Mouse (Mus musculus): ENCODE data around the gene Ckm. TPM values are rescaled to one million over a fixed set of nuclear protein-coding genes. Genes with fewer than 3 reads are reported as not detected.

Ckm gene
- total and polyA plus RNA-seq, 2 experiments, result 0.18 to 11.0 TPM

DNA sequence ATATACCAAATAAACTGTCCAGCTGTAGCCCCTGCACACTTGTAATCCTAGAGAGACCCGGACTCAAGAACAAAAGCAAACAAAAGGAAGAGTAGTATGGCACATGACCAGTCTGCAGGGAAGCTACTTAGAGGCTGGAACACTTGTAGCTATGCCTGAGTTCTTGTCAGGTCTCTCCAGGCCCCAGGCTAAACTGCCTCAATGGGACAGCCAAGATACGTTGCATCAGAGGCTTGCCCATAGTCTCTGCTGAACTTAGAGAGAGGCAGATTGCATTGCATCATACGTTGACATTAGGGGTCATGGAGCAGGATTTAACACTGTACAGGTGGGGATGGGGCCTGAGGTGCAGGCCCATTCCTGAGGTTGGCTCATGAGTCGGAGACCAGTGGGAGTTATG is 28.6 kb upstream of the Ckm start:
- 59% methylated on average over 4 of the region's 4 CpGs for WGBS
- H3K79me2 ChIP-seq (ENCODE audit: control insufficient read depth, insufficient read depth, low read length), result no peaks in the 10 kb centered on the region

DNA sequence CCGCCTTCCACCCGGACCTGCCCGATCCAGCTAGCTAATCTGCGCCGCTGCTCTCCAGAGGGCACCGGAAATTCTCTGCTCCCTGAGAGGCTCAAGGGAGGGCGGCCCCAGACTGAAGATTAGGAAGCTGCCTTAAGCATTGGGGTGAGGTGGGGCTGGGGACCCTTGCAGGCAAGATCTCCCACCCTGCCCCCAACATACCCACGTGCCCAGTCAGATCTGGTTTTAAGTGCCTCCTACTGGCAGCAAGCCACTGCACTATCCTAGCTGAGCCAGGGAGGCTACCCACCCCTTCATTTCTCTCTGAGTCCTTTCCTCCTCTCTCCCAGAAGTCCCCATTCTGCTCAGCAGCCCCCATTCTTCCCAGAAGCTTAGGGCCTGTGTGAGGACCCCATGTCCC is 26.5 kb upstream of the Ckm start:
- H3K79me2 ChIP-seq (ENCODE audit: control insufficient read depth, insufficient read depth, low read length), result peaks cover 4% of the 10 kb centered on the region; the same call in 1 of the 2 replicates
- H3K9ac ChIP-seq (ENCODE audit: low read depth, low read length), result no peak overlapping the region
- H3K4me1 ChIP-seq (ENCODE audit: control insufficient read depth, insufficient read depth, low read length), result 0 out of 2 replicates have a peak, but pooled peaks cover 2% of the 10 kb centered on the region
- H3K4me3 ChIP-seq (ENCODE audit: insufficient read depth, low read depth, low read length), result no peak overlapping the region
- DNase-seq (ENCODE audit: extremely low read depth, low read depth, low spot score), result no peak
- WGBS, result 93% methylated on average over 8 of the region's 8 CpGs
- no peak overlapping the region for H3K27ac ChIP-seq (replicated peaks; ENCODE audit: insufficient read depth, low read depth, low read length)
- H3K27me3 ChIP-seq (ENCODE audit: control insufficient read depth, insufficient read depth, low read length), result no peaks in the 10 kb centered on the region
- TF ChIP-seq CTCF (IDR thresholded peaks at IDR 0.05; ENCODE audit: low read depth, low read length), result no peak
- no peak for TF ChIP-seq POLR2A (IDR thresholded peaks at IDR 0.05; ENCODE audit: extremely low read depth, insufficient read depth, low read length)
- no peaks in the 10 kb centered on the region for H3K36me3 ChIP-seq (ENCODE audit: control insufficient read depth, insufficient read depth, low read length)

More for the DNA sequence above, 28.6 kb upstream of the Ckm start:
- no peaks in the 10 kb centered on the region for H3K4me1 ChIP-seq (ENCODE audit: control insufficient read depth, insufficient read depth, low read length)
- H3K9ac ChIP-seq (ENCODE audit: low read depth, low read length), result no peak overlapping the region
- TF ChIP-seq POLR2A (IDR thresholded peaks at IDR 0.05; ENCODE audit: extremely low read depth, insufficient read depth, low read length) (no peak), CTCF (IDR thresholded peaks at IDR 0.05; ENCODE audit: low read depth, low read length) (no peak)
- H3K4me3 ChIP-seq (ENCODE audit: insufficient read depth, low read depth, low read length), result no peak overlapping the region
- H3K27ac ChIP-seq (replicated peaks; ENCODE audit: insufficient read depth, low read depth, low read length), result no peak overlapping the region
- H3K36me3 ChIP-seq (ENCODE audit: control insufficient read depth, insufficient read depth, low read length), result no peaks in the 10 kb centered on the region
- peak; percentile 5 for DNase-seq (ENCODE audit: extremely low read depth, low read depth, low spot score)
- no peaks in the 10 kb centered on the region for H3K27me3 ChIP-seq (ENCODE audit: control insufficient read depth, insufficient read depth, low read length)

DNA sequence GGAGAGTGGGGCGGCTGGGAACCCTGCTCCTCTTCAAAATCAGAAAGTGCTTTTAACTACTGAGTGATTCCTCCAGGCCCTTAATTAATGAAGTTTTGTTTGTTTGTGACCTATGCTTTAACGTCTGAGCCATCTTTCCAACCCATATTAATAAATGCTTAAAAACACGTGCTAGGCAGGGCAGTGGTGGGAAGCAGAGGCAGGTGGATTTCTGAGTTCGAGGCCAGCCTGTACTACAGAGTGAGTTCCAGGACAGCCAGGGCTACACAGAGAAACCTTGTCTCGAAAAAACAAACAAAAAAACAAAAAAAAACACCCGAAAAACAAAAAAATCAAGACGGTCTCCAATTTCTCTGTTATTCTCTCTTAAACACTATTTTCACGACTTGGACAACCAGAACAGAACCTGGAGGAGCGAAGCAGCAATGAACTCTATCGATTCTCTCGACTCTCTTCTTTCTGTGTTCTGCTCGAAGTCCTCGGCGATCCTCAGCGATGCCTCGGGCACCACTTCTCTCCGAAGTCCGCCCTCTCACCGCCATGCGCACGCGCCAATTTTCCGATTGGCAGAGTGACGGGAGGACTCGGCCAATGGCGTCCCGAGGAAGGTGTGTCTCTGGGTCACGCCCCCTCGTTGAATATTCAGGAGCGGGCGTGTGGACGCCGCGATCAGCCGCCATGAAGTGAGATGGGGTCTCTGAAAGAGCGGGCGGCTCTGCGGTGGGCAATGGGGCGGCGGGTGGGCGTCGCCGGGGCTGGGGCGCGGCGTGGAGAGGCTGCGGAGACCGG is 23.0 kb upstream of the Ckm start, which contains the start of gene Ercc2:
Gene Ercc2, plus strand, starts transcription at position 634 of the 789 bp plus-strand sequence.
- no peak within 1 kb of the TSS; the same call in 1 of the 2 replicates for H3K27ac ChIP-seq (replicated peaks; ENCODE audit: insufficient read depth, low read depth, low read length)
- H3K27me3 ChIP-seq (ENCODE audit: control insufficient read depth, insufficient read depth, low read length), result no peaks in the 10 kb centered on the region
- H3K9ac ChIP-seq (ENCODE audit: low read depth, low read length), result peak within 1 kb of the TSS; percentile 90
- 6% methylated on average over 47 of the region's 48 CpGs for WGBS
- peak within 1 kb of the TSS; percentile 96 for H3K4me3 ChIP-seq (ENCODE audit: insufficient read depth, low read depth, low read length)
- DNase-seq (ENCODE audit: extremely low read depth, low read depth, low spot score), result peak; percentile 94
- 0 out of 2 replicates have a peak, but pooled peaks cover 2% of the 10 kb centered on the region for H3K4me1 ChIP-seq (ENCODE audit: control insufficient read depth, insufficient read depth, low read length)
- peaks cover 6% of the 10 kb centered on the region; the same call in 1 of the 2 replicates for H3K79me2 ChIP-seq (ENCODE audit: control insufficient read depth, insufficient read depth, low read length)
- TF ChIP-seq CTCF (IDR thresholded peaks at IDR 0.05; ENCODE audit: low read depth, low read length), result no peak; the same call in 1 of the 2 replicates
- no peak for TF ChIP-seq POLR2A (IDR thresholded peaks at IDR 0.05; ENCODE audit: extremely low read depth, insufficient read depth, low read length)
- H3K36me3 ChIP-seq (ENCODE audit: control insufficient read depth, insufficient read depth, low read length), result no peaks in the 10 kb centered on the region

DNA sequence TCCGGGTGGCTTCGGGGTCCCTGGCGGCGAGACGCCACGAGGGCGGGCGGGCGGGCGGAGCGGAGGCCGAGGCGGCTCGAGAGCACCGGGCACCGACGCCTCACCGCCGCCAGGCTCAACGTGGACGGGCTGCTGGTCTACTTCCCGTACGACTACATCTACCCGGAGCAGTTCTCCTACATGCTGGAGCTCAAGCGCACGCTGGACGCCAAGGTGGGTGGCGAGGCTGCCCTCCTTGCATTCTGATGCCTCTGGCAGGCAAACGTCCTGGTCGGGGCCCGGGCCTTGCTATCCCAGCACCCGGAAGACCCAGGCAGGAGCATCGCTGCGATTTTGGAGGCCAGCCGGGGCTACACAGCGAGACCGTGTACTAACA is 22.4 kb upstream of the Ckm start:
- Histone ChIP-seq H3K36me3 (ENCODE audit: control insufficient read depth, insufficient read depth, low read length) (no peaks in the 10 kb centered on the region), H3K27ac (replicated peaks; ENCODE audit: insufficient read depth, low read depth, low read length) (no peak overlapping the region; the same call in 1 of the 2 replicates), H3K4me3 (ENCODE audit: insufficient read depth, low read depth, low read length) (peak overlapping the region; percentile 96), H3K9ac (ENCODE audit: low read depth, low read length) (peak overlapping the region; percentile 90), H3K27me3 (ENCODE audit: control insufficient read depth, insufficient read depth, low read length) (no peaks in the 10 kb centered on the region), H3K79me2 (ENCODE audit: control insufficient read depth, insufficient read depth, low read length) (peaks cover 6% of the 10 kb centered on the region; the same call in 1 of the 2 replicates), H3K4me1 (ENCODE audit: control insufficient read depth, insufficient read depth, low read length) (0 out of 2 replicates have a peak, but pooled peaks cover 2% of the 10 kb centered on the region)
- under 1% methylated on average over 37 of the region's 37 CpGs for WGBS
- peak; percentile 19 for DNase-seq (ENCODE audit: extremely low read depth, low read depth, low spot score)
- TF ChIP-seq CTCF (IDR thresholded peaks at IDR 0.05; ENCODE audit: low read depth, low read length) (peak; percentile 37), POLR2A (IDR thresholded peaks at IDR 0.05; ENCODE audit: extremely low read depth, insufficient read depth, low read length) (no peak)

DNA sequence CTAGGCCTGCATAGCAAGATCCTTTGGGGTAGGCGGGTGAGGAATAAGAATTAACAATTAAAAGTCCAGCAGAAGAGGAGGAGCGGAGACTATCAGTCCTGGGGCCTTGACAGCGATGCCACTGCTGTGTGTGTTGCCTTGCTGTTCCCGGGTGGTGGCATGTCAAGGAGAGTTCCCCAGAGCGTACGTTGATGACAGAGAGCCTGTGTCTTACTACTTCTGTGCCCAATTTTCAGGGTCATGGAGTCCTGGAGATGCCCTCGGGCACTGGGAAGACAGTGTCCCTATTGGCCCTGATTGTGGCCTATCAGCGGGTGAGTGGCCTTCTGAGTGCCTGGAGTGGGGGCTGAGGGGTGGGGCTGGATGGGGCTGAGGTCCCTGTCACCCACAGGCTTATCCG is 20.9 kb upstream of the Ckm start:
- Histone ChIP-seq H3K27me3 (ENCODE audit: control insufficient read depth, insufficient read depth, low read length) (no peaks in the 10 kb centered on the region), H3K36me3 (ENCODE audit: control insufficient read depth, insufficient read depth, low read length) (no peaks in the 10 kb centered on the region), H3K4me3 (ENCODE audit: insufficient read depth, low read depth, low read length) (no peak overlapping the region), H3K27ac (replicated peaks; ENCODE audit: insufficient read depth, low read depth, low read length) (no peak overlapping the region), H3K4me1 (ENCODE audit: control insufficient read depth, insufficient read depth, low read length) (0 out of 2 replicates have a peak, but pooled peaks cover 2% of the 10 kb centered on the region), H3K79me2 (ENCODE audit: control insufficient read depth, insufficient read depth, low read length) (peaks cover 6% of the 10 kb centered on the region; the same call in 1 of the 2 replicates), H3K9ac (ENCODE audit: low read depth, low read length) (no peak overlapping the region)
- WGBS, result 96% methylated on average over 9 of the region's 9 CpGs
- TF ChIP-seq POLR2A (IDR thresholded peaks at IDR 0.05; ENCODE audit: extremely low read depth, insufficient read depth, low read length) (no peak), CTCF (IDR thresholded peaks at IDR 0.05; ENCODE audit: low read depth, low read length) (no peak)
- DNase-seq (ENCODE audit: extremely low read depth, low read depth, low spot score), result no peak
